Mouse (Mus musculus) brain, embryonic 14.5 days (tissue): ENCODE data around the gene Wfikkn1. TPM values are rescaled to one million over a fixed set of nuclear protein-coding genes. Genes with fewer than 3 reads are reported as not detected.

Experiments
- DNase-seq: peaks from one replicate; pipeline ENCODE4 v3.0.0-alpha.2; 2011; ENCODE audit warnings: low read depth
- CTCF ChIP-seq: fragments of 200-500 bp; IDR thresholded peaks from 2 replicates; pipeline ENCODE4 v1.5.1; 2012; ENCODE audit warnings: inconsistent platforms, mild to moderate bottlenecking, moderate library complexity, borderline replicate concordance; ENCODE audit not compliant: insufficient read depth, insufficient read length; ENCODE audit errors: extremely low read depth
- POLR2A ChIP-seq: fragments of 200-500 bp; IDR thresholded peaks from 2 replicates; pipeline ENCODE4 v1.6.1; 2012; ENCODE audit warnings: mild to moderate bottlenecking, inconsistent platforms, borderline replicate concordance; ENCODE audit not compliant: poor library complexity, insufficient read depth, insufficient read length, severe bottlenecking; ENCODE audit errors: extremely low read depth
- polyA plus RNA-seq: library from polyadenylated mRNA; depleted of rRNA; stranded (reverse); fragments of >200 nt; gene quantifications from 2 replicates; pipeline ENCODE4 v1.2.3, GENCODE M21; 2012; rRNA removed

The Wfikkn1 gene
- 0.66 and 0.90 TPM in 2 replicates for polyA plus RNA-seq

DNA sequence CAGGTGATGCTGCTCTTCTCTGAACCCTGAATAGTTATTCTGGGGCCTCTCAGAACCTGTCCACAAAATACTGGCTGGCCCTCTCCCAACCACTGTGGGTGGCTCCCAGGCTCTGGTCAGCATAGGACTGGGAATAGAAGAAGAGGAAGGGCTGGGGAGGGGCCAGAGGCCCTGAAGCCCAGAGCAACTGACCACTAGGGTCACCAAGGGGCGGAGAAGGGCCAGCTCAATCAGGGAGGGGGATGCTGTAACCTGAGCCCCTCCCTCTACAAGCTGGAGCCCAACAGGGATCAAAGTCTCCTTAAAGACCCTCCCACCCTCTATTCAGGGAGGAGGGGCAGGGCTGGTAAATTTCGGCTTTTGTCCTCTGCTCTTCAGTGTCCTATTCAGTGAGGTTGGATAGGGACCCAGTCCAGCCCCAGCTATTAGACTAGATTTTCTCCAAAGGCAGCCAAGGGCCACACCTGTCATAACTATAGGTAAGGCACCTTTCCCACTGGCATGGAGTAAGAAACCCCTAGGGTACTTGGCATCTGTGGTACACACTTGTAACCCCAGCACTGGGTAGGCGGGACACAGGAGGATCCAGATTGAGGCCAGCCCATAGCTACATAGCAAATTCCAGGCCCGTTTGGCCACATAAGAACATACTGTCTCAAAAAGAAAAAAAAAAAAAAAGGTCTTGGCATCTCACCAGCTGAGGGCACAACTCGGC lies at the start of gene Wfikkn1:
Wfikkn1 (minus strand) TSS at position 663 of the 715 bp plus-strand sequence.
- TF ChIP-seq CTCF, result no peak
- TF ChIP-seq POLR2A, result no peak
- DNase-seq, result no peak

DNA sequence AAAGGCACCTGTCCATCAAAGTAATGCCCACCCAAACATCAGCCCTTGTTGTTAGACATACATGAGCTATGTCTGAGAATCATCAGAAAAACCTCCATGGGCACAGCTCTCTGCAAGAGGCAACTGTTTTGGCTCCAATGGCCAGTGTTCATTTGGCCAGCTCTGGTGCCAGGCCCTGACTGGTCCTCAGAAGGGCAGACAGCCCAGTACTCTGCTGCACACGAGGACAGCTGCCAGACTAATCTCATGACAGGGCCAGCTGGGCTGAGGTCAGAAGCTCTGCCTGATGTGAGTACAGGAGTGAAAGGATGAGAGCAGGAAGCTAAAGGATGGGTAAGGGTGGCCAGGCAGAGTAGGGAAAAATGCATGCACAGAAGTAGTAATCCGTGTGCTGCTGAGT lies 44.7 kb upstream of the Wfikkn1 start:
- DNase-seq, result no peak

DNA sequence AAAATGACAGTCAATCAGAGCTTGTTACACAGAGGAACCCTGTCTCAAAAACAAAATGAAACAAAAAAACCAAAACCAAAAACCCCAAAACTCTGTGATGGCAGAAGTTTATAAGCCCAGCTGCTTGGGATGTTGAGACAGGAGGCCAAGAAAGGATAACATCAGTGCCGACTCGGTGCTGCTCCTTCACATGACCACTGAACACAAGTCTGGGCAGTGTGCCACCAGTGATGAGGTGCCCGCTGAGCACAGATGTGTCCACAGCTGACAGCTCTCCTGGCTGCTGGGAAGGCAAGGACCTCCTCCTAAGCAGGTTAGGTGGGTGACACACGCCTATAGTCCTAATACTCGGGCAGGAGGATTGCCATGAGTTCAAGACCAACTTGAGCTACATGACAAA lies 41.5 kb upstream of the Wfikkn1 start:
- DNase-seq, result no peak
- no peak for TF ChIP-seq POLR2A
- TF ChIP-seq CTCF, result no peak

More for the DNA sequence above, 44.7 kb upstream of the Wfikkn1 start:
- TF ChIP-seq POLR2A (no peak), CTCF (no peak)

DNA sequence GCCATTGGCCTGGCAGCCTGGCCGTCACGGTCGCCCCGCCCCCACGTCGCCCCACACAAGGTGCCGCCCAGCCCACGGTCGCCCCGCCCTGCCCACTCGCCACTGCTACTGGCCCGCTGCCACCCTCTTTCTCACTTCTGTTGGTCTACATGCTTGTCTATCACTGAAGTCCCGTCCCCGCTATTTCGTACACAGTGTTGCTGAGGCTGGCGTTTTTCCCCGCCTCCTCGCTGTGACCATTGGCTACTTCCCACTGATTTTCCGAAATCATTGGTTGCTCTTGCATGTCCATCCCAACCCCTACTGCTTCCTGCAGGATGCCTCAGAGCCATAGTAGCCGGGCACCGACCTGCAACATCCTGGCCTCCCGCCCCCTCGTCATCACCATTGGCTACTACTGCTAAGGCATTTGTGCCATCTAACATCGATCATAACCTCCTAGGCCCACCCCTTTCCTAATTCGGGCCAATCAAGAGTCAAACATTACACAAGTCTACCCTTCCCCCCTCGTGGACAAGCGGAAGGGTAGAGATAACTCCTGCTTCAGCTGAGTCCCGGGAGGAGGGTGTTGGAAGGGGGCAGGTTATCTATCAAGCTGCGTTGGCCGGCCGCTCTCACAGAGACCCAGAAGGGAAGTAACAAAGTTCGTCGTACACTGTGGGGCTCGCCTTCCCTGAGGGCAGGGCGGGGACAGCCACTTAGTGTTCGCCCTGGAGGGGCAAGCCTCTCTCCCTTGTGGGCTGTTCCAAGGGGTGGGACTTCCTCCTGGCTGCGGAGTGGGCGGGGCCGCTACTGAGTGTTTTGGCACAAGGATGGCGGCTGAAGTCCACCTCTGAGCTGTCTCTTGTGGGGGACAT lies 39.4 kb upstream of the Wfikkn1 start:
- peak; percentile 36; the same call in 1 of the 2 replicates for TF ChIP-seq POLR2A
- TF ChIP-seq CTCF, result no peak
- peak; percentile 100 for DNase-seq

DNA sequence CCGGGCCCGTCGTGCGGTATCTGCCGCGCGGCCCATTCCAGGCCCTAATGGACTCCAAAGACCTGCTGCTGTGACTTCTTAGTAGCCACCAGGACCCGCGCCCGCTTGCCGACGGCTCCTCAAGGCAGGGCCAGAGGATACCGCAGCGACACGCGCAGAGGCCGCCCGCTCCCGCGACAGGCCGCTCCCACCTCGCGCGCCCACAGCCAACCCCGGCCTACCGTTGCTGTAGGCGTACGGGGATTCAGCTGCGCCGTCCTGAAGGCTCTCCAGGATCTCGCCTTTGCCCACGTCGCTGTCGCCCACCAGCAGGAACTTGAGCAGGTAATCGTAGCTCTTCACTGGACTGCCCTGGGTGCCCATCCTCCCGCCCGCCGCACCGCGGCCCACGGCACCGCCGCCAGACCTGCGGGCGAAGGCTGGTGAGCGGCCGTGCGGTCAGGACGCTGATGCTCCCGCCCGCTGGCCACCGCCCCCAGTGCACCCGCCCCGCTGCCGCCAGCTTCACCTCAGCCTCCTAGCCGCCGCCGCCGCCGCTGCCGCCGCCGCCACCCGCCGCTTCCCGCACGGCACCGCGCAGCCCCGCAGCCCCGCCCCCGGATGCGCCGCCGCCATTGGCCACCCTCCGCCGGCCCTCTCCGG lies 38.6 kb upstream of the Wfikkn1 start, which contains the start of gene Rab40c:
Rab40c (minus strand) TSS at position 584 of the 642 bp plus-strand sequence.
- TF ChIP-seq POLR2A, result 0 out of 2 replicates have a peak, but pooled peaks have one; percentile 42
- TF ChIP-seq CTCF, result no peak
- DNase-seq, result peak; percentile 45

DNA sequence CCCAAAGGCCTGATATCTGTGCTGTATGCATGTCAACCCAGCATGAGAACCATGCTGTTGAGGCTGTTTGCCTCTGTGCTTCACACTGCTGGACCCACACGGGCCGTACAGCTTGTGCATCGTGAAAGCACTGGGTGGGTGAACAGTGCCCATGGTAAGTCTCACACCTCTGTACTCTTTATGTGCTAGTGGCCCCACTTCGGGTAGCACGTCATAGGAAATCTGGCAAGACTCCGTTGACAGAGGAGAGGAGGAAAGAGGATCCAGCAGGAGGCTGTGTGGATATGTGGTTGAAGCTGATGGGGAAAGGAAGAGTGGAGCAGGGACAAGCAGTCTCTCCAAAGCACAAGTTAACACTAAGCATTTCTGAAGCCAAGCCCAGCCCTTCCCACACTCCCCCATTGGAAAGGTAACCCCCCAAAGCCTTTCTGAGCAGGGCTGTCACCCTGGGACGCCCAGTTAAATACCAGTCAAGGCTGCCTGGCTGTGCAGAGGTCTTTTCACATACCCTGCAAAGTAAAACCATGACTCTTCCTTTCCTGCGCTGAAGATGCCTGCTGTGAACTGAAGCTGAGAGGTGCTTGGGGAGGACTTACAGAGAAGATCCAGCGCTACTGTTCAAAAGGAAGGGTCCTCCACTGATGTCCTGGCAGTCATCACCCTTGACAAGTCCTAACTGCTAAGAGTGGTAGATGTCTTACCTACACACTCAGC lies 37.5 kb upstream of the Wfikkn1 start:
- TF ChIP-seq POLR2A, result no peak
- no peak for DNase-seq

DNA sequence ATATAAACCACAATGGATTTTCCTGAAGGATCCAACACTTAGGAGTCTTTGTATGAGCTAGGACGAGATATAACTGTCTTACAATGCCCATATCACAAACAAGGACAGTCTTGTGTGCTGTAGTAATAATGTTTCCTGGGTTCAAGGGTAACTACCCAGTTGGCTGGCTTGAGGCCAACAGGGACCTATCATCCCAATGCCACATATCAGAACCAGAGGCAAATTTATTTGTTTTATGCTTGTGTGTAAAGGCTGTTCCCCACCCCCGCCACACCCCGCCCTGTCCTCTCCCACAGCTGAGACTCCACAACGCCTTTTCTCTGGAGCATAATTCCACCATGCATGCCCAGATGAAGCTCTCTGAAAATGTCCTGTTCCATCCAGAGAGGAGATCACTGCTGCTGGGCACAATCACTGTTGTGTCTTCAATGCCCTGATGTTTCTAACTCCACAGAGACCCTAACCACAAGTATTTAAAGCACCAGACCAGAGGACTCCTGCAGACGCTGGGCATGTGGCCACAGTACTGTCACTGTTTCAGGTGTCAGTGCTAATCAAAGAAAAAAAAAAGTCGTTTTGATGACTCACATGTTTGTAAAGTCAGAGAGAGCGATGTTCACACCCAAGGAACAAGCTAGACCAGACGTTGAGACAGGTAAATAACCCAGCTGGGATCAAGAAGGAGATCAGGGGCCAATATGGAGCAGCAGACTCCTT lies 36.4 kb upstream of the Wfikkn1 start:
- DNase-seq, result no peak
- TF ChIP-seq POLR2A, result no peak
- no peak for TF ChIP-seq CTCF

DNA sequence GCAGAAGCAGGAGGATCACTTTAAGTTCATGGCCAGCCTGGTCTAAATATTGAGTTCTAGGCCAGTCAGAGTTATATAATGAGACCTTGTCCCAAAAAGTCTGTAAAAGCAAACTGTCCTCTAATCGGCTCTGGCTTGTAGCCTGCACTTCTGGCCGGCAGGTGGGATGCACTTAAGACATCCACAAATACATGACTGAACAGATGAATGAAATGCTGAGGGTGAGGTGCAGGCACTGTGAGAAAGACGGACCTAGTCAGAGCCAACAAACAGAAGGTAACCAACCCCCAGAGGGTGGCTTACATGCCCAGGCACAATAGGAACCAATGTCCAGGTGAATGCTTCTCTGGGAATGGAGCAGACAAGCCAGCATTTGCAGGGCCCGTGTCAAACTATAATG lies 33.6 kb upstream of the Wfikkn1 start:
- TF ChIP-seq POLR2A (no peak), CTCF (no peak)
- DNase-seq, result no peak

DNA sequence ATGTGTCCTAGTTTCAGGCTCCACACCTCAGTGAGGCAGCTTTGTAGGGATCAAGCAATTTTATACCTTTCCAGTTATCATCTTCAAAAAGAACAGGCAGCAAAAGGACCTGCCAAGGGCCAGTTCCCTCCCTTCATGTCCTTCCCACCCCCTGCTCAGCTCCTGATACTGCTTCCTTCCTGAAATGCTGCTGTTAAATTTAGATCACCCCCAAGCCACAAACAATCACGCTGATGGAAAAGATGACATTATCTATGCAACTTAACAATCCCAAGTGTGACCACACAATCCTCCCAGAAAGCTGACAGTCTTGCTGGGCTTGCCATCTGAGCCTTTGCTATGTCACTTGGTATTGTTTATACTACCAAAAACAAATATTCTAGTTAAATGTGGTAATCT lies 33.2 kb upstream of the Wfikkn1 start:
- no peak for TF ChIP-seq POLR2A
- TF ChIP-seq CTCF, result no peak
- no peak for DNase-seq

DNA sequence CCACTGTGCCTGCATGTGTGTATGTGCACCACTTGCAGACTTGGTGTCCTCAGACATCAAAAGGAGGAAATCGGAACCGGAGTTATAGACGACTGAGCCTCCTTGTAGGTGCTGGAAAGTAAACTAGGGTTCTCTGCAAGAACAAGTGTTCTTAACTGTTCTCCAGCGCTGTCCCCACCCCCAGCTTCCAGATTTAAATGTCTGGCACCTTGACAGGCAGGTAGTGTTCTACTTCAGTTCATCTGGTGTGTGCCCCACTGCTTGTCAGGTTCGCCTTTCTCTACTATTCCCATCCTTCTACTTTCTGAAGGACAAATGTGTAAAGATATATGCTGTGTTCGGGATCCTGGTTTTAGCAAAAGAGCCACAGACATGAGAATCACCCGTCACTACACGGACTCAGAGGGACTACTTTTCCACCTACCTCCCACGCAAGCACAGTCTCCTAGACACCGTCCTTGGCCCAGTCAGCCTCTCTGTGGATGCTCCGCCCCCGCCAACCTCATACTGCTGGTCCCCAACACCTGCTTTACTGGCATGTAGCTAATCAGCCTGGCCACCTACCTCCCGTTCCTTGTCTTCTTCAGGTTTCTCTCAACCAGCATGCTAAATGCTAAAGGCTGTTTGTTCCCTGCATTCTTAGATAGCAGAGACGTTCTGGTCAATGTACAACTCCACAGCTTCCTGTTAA lies 32.7 kb upstream of the Wfikkn1 start:
- DNase-seq, result no peak
- TF ChIP-seq POLR2A (no peak), CTCF (no peak)
